Mouse (Mus musculus) lung, postnatal 0 days (tissue): ENCODE data around the gene Arhgef17. TPM values are rescaled to one million over a fixed set of nuclear protein-coding genes. Genes with fewer than 3 reads are reported as not detected.

ENCODE experiments used
- ATAC-seq: fragments of 200-750 bp; cut with Nextera tagmentation; 2 replicates; pipeline ENCODE4 v1.8.0; 2017; ENCODE audit warnings: moderate library complexity
- DNase-seq: peaks from one replicate; pipeline ENCODE4 v3.0.0-alpha.2; 2016; ENCODE audit warnings: low spot score
- H3K27ac ChIP-seq: fragments of 300-500 bp; sonication (generic); 2 replicates; pipeline ENCODE4 v1.5.1; 2014; ENCODE audit warnings: antibody characterized with exemption, mild to moderate bottlenecking, low read length, mixed read lengths
- H3K27me3 ChIP-seq: fragments of 300-500 bp; sonication (generic); replicated peaks from 2 replicates; pipeline ENCODE4 v1.6.1; 2014; ENCODE audit warnings: low read length, mixed read lengths; ENCODE audit not compliant: insufficient read depth
- H3K36me3 ChIP-seq: fragments of 300-500 bp; sonication (generic); 2 replicates; pipeline ENCODE4 v1.6.1; 2014; ENCODE audit warnings: low read length, mixed read lengths; ENCODE audit not compliant: insufficient read depth
- H3K4me1 ChIP-seq: fragments of 300-500 bp; sonication (generic); 2 replicates; pipeline ENCODE4 v1.6.1; 2014; ENCODE audit warnings: antibody characterized with exemption, low read depth, low read length, mixed read lengths; ENCODE audit not compliant: insufficient read depth
- H3K4me2 ChIP-seq: fragments of 300-500 bp; sonication (generic); replicated peaks from 2 replicates; pipeline ENCODE4 v1.6.1; 2014; ENCODE audit warnings: low read depth, mild to moderate bottlenecking, low read length, moderate library complexity, mixed read lengths
- H3K4me3 ChIP-seq: fragments of 300-500 bp; sonication (generic); 2 replicates; pipeline ENCODE4 v1.5.1; 2014; ENCODE audit warnings: low read depth, low read length
- H3K9ac ChIP-seq: fragments of 300-500 bp; sonication (generic); replicated peaks from 2 replicates; pipeline ENCODE4 v1.6.1; 2014; ENCODE audit warnings: low read depth, mild to moderate bottlenecking
- H3K9me3 ChIP-seq: fragments of 300-500 bp; sonication (generic); 2 replicates; pipeline ENCODE4 v1.6.1; 2016; ENCODE audit warnings: low read length, mixed read lengths
- CTCF ChIP-seq: IDR thresholded peaks from 2 replicates; pipeline ENCODE4 v1.5.1; 2016; ENCODE audit warnings: antibody characterized with exemption, mild to moderate bottlenecking
- EP300 ChIP-seq: IDR thresholded peaks from 2 replicates; pipeline ENCODE4 v1.6.1; 2016; ENCODE audit warnings: antibody characterized with exemption, mild to moderate bottlenecking, control low read depth
- WGBS: fragments of 180-500 bp; shearing (Covaris S2); extraction: QIAGEN DNeasy Blood & Tissue Kit; methylation state at CpG from one replicate; pipeline ENCODE4 v1.1.7; 2014; 5-methylcytosine and 5-hydroxymethylcytosine counted together
- polyA plus RNA-seq: library from polyadenylated mRNA; unstranded; fragments of >200 nt; fragmentation: Nextera tagmentation; extraction: Ambion mirVana; gene quantifications from 2 replicates; pipeline ENCODE4 v1.2.1, GENCODE M21; 2015

The Arhgef17 gene
- polyA plus RNA-seq, 1 experiment from 2014 or later, result 5.8 TPM

GRCm38 (mm10) chr7:100861209-100861608 lies 70.7 kb downstream of the Arhgef17 start:
- Histone ChIP-seq H3K27me3 (no peaks in the 10 kb centered on the region), H3K9ac (no peak overlapping the region), H3K4me1 (no peaks in the 10 kb centered on the region), H3K4me2 (no peak overlapping the region), H3K9me3 (no peaks in the 10 kb centered on the region), H3K27ac (no peak overlapping the region), H3K4me3 (no peak overlapping the region), H3K36me3 (no peaks in the 10 kb centered on the region)
- DNase-seq, result no peak
- no peak for ATAC-seq
- 86% methylated on average over 5 of the region's 5 CpGs for WGBS
- TF ChIP-seq EP300, result no peak
- TF ChIP-seq CTCF, result no peak

- DNase-seq, result no peak
- Histone ChIP-seq H3K9ac (no peak overlapping the region), H3K4me1 (no peaks in the 10 kb centered on the region), H3K4me2 (no peak overlapping the region), H3K36me3 (no peaks in the 10 kb centered on the region), H3K9me3 (no peaks in the 10 kb centered on the region), H3K27me3 (no peaks in the 10 kb centered on the region), H3K4me3 (no peak overlapping the region), H3K27ac (no peak overlapping the region)
- ATAC-seq, result no peak
- TF ChIP-seq EP300 (no peak), CTCF (no peak)
- 76% methylated on average over 3 of the region's 3 CpGs for WGBS
These were observed 71.5 kb downstream of the Arhgef17 start for GRCm38 (mm10) chr7:100860450-100860849.

- peak; percentile 58 for DNase-seq
- Histone ChIP-seq H3K9ac (no peak overlapping the region), H3K4me2 (no peak overlapping the region), H3K27me3 (no peaks in the 10 kb centered on the region), H3K27ac (peak overlapping the region; percentile 17; the same call in 1 of the 2 replicates), H3K9me3 (no peaks in the 10 kb centered on the region), H3K36me3 (no peaks in the 10 kb centered on the region), H3K4me1 (0 out of 2 replicates have a peak, but pooled peaks cover 7% of the 10 kb centered on the region), H3K4me3 (no peak overlapping the region)
- ATAC-seq, result peak; percentile 53
- TF ChIP-seq CTCF (no peak), EP300 (no peak)
- WGBS, result 48% methylated on average over 5 of the region's 5 CpGs
These were observed 75.9 kb downstream of the Arhgef17 start for GRCm38 (mm10) chr7:100855795-100856573.

GRCm38 (mm10) chr7:100855300-100855699 lies 76.6 kb downstream of the Arhgef17 start:
- Histone ChIP-seq H3K4me3 (no peak overlapping the region), H3K4me1 (0 out of 2 replicates have a peak, but pooled peaks cover 7% of the 10 kb centered on the region), H3K27ac (no peak overlapping the region), H3K36me3 (no peaks in the 10 kb centered on the region), H3K9ac (no peak overlapping the region), H3K27me3 (no peaks in the 10 kb centered on the region), H3K9me3 (no peaks in the 10 kb centered on the region), H3K4me2 (no peak overlapping the region)
- TF ChIP-seq EP300, result no peak
- TF ChIP-seq CTCF, result no peak
- DNase-seq, result no peak
- no peak for ATAC-seq
- 35% methylated on average over 4 of the region's 4 CpGs for WGBS

GRCm38 (mm10) chr7:100854861-100855260 lies 77.0 kb downstream of the Arhgef17 start:
- H3K9ac ChIP-seq, result no peak overlapping the region
- H3K36me3 ChIP-seq, result no peaks in the 10 kb centered on the region
- no peak overlapping the region for H3K4me2 ChIP-seq
- no peaks in the 10 kb centered on the region for H3K9me3 ChIP-seq
- H3K27me3 ChIP-seq, result no peaks in the 10 kb centered on the region
- H3K4me1 ChIP-seq, result 0 out of 2 replicates have a peak, but pooled peaks cover 7% of the 10 kb centered on the region
- no peak overlapping the region for H3K27ac ChIP-seq
- no peak for ATAC-seq
- 81% methylated on average over 5 of the region's 5 CpGs for WGBS
- no peak for DNase-seq
- TF ChIP-seq CTCF (no peak), EP300 (no peak)
- H3K4me3 ChIP-seq, result no peak overlapping the region

GRCm38 (mm10) chr7:100854137-100854814 lies 77.6 kb downstream of the Arhgef17 start:
- 0 out of 2 replicates have a peak, but pooled peaks cover 7% of the 10 kb centered on the region for H3K4me1 ChIP-seq
- TF ChIP-seq CTCF (no peak), EP300 (no peak)
- no peak for ATAC-seq

More at GRCm38 (mm10) chr7:100854137-100854814, 77.6 kb downstream of the Arhgef17 start:
- Histone ChIP-seq H3K27me3 (no peaks in the 10 kb centered on the region), H3K27ac (no peak overlapping the region), H3K9me3 (no peaks in the 10 kb centered on the region), H3K9ac (no peak overlapping the region), H3K36me3 (no peaks in the 10 kb centered on the region), H3K4me3 (no peak overlapping the region), H3K4me2 (no peak overlapping the region)
- no peak for DNase-seq
- WGBS, result 54% methylated on average over 6 of the region's 6 CpGs
